Mouse (Mus musculus) mature B cell (primary cell): Measurements from ENCODE around the gene Zfp341.

Experiments
- in situ Hi-C: fragments of 300-500 bp; cut with MboI; formaldehyde crosslinking; loops from 2 replicates; pipeline ENCODE4 v1.14.3; 2019

Zfp341 gene

DNA sequence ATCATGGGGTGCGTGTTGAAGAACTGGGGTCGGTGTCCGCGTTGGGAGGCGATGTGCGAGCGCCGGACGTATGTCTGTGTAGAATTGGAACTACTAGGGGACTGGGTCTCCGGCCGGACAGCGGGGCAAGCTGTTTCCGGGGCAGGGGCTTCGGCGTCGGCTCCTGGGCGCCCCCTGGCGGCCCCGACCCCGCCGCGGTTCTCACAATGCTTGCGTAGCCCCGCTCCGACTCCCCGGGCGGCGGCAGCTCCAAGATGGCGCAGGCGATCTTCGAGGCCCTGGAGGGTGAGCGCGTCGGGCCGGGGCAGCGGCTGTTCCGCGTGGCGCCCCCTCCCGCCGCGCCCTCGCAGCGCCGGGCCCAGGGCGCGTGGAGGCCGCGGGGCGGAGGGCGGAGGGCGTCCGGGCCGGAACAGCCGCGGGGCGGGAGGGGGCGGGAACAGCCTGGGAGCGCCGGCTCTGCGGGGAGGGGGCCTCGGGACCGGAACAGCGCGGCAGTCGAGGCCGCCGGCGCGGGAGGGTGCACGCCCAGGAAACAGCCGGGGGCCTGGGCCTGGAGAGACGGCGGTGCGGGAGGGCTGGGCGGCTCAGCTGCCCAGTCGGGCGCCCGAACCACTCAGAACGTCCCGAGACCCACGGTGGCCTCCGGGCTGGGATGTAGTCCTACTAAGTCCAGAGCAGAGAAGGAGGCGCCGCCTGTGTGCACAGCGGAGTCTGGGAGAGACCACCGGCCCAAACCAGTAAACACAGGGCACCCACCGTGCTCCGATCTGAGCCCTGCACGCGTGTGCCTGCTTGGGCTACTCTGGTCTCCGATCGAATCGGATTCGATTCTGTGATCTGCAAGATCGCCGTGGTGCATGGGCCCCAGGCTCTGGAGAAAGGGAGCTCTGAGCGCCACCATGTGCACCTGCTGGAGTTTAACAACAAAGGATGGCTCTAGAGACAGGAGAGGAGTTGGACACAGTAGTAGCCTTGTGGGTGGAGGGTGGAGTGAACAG, at the start of gene Zfp341, which contains the start of gene 4930519P11Rik:
Gene Zfp341, plus strand, starts transcription at position 180 of the 998 bp plus-strand sequence.
Gene 4930519P11Rik, minus strand, starts transcription at position 320 of the 998 bp plus-strand sequence.
- in situ Hi-C loops = no loop called here

DNA sequence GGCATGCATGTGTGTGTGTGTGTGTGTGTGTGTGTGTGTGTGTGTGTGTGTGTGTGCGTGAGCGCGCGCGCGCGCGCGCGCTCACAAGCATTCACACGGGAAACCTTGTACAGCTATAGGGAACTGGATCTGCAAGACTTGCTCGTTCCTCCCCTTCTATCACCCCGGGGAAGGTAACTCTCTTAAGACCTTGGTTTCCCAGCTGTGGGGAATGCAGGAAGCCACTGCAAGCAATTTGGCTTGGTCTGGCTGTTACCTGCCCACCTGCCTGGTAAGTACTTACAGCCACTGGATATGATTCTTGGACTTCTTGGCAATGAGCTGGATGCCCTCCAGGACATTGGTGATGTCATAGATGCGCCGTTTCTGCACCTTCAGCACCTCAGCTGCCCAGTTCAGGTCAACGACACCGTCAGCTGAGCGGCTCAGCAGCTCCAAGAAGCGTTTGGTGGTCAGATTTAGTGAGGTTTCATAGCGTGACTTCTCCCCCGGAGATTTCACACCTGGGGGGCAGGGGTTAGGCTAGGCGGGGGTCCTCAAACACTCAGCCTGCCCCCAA, 49.4 kb upstream of the Zfp341 start:
- in situ Hi-C loops = no loop called here

DNA sequence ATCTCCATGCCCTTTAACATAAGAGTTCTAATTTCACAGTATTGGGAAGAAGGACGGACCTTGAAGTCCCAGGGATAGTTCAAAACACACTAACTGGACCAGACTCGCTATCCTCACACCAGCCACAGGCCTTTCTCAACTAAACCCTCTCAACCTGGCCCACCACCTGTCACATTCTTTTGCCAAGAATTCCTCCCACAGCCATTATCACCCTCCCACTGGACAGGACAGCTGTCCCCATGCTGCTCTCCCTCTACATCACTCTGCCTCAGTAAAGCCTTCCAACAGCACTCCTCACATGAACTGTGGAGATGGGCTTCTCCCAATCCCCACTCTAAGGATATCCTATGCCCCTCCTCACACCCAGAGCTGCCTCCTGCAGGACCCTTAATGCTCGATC, 47.5 kb upstream of the Zfp341 start:
- in situ Hi-C loops = no loop called here

DNA sequence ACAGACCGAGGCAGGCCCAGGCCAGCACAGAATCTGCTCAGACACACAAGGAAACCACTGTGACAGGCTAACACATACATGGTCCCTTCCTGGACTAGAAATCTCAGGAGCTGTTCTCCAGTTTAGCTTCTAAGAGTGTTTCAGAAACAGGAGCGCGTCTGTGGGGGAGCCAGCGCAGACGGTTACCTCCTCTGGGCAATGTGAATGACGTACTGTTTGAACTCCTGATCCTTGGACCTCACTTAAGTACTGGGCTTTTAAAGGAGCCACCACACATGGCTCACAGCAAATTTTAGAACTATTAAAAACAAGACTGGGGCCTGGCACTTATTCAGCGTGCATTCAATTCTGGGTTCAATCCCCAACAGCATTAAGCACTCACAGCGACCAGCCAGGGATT, 46.5 kb upstream of the Zfp341 start:
- in situ Hi-C loops = no loop called here

DNA sequence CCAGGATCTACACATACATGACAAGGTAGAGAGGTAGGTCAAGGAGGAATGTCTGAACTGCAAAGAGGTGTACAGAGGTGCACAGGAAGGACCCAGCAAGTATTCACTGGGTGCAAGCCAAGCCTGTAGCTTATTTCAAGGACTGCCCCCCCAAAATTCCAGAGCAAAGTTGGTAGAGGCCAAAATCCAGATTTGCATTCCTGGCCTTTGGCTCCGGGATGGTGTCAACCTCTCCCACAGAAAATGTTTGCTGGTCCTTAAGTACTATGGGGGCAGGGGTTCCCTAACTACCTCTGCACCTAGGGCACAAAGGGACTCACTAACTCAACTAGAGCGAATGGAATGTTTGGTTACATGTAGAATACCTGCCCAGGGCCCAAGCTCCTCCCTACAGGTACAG, 45.3 kb upstream of the Zfp341 start:
- in situ Hi-C loops = no loop called here

DNA sequence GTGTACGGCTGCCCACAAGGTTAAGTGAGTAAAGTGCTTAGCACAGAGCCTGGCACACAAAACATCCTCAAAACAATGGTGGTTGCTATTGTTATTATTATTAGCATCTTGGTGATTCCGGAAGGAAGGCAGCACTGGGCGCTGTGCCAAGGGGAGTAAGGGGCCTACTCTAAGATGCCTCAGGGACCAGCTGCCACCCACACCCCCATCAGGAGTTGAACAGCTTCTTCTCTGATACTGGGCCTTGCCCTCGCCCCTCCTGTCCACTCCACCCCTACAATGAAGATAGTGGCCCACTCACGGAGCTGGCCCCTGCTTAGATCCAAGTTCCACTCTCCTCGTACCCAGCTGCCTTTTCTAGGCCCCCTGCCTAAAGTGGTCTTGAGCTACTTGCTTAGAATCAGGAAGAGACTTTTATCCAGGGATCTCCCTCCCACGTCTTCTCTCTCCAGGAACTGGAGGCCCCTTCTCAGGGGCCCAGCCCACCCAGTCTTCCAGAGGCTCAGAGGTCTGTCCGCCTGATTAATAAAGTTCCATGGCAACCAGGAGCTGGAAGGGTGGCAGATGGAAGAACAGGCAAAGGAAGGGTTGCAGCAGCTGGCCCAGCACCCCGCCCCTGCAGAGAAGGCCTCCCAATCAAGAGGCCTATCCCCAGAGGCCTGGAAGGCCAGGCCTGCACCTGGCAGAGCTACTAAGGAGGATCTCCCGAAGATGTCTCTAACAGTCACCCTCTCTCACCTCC, 44.6 kb upstream of the Zfp341 start:
- in situ Hi-C loops = no loop called here

DNA sequence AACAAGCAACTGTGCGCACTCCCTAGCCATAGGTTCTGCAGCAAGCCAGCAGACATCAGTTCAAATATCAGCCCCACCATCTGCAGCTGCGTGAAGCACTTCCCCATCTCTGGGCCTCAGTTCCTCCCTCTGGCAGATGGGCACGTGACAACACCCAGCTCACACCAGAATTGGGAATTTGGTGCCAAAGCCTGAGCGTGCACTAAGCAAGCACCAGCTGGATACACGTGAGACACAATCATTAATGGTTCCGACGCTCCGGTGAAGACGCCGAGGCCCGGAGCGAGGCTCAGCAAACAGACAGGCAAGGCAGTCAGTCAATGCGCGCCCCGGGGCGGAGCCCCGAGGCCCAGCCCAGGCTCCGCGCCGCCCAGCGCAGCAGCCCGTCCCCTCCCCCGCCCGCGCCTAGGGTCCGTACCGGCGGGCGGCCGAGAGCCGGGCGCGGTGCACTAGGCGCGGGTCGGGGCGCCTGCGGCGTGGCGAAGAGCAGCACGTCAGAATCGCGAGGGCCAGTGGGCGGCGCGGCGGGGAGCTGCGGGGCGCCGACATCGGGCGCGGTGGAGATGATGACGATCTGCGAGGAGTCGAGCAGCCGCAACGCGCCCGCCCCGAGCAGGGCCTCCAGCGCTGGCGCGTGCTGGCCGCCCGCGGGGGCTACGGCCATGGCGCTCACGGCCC, 43.9 kb upstream of the Zfp341 start:
- in situ Hi-C loops = no loop called here

DNA sequence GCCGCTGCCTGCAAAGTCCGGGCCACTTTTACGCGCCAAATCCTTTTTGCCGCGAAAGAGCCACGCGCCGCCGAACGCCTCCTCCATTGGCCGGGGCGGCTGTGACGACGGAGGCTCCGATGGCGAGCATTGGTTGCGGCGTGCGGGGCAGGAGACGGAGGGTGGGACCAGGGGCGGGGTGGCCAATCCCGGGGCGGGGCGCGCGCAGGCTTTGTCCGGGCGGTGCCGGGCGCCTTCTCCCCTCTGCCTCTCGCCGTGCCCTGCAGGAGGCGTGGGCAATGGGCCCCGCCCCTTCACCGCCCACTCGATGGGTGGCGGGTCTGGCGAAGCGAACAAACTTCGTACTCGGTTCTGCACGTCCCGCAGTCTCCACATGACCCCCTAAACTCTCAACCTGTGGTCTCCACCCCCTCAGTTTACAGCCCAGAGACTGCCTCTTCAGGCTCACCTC, 43.2 kb upstream of the Zfp341 start, which contains the start of gene E2f1:
Gene E2f1, minus strand, starts transcription at position 57 of the 451 bp plus-strand sequence.
- in situ Hi-C loops = no loop called here

DNA sequence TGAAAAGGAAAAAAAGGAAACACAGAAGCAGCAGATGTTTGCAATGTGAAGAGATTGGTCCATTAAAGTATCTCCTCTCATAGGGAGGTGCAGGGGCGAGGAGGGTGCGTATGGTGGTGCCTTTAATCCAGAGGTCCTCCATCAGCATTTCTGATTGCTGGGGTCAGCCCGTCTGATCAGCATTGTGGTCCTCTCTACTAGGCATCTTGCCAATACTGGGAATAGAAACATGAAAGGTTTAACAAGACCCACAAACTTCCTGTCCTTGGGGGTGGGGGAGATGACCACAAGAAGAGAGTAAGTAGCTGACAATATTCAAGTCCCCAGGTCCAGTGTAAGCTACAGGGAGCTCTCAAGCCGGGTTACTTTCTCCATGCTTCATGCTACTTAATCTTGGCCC, 42.4 kb upstream of the Zfp341 start:
- in situ Hi-C loops = no loop called here

DNA sequence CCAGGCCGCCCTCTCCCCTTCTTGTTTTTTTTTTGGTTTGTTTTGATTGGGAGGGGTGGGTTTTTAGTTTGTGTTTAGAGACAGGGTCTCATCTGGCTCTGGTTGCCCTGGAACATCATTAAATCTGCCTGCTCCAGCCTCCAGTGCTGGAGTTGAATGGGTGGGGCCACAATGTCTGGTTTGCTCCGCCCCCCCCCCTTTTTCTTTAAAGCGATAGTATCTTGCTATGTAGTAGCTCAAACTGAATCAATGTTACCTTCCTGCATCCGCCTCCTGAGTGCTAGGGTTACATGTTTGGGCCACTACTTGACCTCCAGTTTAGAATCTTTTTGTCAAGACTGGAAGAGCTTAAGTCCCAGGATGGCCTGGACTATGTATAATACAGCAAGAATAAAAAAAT, 41.8 kb upstream of the Zfp341 start:
- in situ Hi-C loops = no loop called here

DNA sequence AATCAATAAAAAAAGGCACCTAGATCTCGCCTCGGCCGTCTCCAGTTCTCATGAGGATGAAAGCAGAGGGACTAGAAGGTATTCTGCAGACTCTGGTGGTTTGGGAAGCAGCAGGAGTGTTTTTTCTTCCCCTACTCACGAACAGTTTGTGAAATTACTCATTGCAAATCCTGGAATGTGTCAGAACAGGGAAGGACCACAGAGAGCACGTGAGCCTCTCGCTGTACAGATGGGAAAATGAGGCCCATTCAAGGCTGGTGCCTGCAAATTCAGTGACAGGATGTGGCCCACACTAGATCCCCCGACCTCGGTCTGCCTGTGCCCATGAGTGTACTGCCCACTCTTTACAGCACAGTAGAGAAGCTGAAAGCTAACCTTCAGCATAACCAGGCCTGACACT, 41.1 kb upstream of the Zfp341 start:
- in situ Hi-C loops = no loop called here

DNA sequence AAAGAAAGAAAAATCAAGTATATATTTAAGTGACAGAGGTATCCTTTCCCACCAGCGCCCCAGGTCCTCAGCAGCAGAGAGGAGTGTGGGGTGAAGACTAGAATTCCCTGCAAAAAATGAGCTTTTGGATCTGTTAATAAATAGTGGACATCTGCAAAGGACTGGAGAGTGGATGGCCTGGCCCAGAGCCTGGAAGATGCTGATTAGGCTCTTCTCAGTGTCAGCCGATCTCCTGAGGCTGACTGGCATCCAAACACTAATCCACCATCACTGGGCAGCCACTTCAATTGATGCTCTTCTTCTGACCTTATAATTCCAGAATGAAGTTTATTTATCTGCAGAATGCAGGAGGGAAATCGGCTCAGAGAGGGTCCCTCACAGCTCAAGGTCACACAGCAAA, 40.1 kb upstream of the Zfp341 start:
- in situ Hi-C loops = no loop called here

DNA sequence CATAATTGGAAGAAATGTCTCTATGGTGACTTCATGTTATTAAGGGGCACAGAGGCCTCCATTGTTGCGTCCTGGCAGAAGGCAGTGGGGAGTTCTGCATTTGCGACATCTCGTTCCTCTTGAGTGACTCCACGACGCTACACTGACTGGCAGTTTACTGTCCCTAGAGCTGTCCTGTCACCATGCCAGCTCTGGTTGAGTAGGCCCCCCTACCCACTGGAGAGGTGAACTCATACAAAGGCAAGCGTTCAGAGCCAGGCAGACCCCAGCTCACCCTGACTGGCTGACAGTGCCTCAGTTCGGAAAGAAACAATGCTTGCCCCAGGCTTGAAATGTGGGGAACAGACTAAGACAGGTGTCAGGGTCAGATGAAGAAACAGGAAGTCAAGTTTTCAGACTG, 38.8 kb upstream of the Zfp341 start:
- in situ Hi-C loops = no loop called here

DNA sequence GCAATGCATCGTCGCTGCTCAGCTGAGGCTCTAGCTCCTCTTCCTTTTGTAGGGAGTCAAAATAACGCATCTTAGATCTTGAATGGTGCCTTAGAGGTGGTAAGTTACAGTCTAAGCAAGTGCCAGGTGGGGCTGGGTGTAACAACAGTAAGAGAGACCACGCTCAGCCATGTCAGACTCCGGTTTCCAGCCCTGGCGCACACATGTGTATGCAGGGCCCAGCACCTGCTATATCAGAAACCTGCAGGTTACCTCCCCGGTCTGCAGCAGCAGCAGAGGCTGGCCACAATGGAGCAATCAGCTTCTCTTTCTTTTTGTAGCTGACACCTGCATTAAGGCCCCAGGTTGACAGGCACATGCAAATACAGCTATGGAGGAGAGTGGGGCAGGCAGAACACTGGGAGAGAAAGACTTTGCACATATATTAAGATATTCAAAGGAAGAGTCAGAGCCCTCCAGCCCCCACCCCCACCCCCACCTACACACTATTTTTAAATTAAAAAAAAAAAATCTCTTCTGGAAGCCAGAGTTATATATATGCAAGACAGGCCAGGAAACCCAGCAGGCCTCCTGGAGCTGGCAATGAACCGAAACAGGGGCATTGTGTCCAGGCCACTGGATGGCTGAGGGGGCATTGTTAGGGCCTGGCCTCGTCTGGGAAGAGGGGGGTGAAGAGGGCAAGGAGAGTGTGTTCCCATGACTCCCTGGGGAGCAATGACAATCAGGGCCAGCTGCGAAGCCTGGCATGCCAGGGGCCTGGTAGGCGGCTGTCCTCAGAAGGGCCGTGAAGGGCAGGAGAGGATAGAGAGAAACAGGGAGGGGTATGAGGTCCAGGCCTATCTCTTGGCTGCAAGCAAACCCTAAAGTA, 36.0 kb upstream of the Zfp341 start:
- in situ Hi-C loops = no loop called here

DNA sequence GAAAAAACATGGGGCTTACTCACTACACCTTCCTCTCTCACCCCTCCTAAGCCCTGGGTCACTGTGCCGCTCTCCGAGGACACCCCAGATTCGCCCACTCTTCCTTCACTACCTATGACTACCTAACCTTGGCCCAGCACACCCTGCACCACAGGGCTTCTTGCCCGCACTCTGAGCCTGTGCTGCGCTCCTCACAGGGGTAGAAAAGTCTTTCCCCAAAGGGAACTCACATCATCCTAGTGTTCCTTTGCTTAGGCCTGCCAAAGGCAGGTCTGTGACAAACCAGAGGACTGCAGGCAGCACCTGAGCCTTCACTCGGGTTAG, 35.4 kb upstream of the Zfp341 start:
- in situ Hi-C loops = no loop called here

DNA sequence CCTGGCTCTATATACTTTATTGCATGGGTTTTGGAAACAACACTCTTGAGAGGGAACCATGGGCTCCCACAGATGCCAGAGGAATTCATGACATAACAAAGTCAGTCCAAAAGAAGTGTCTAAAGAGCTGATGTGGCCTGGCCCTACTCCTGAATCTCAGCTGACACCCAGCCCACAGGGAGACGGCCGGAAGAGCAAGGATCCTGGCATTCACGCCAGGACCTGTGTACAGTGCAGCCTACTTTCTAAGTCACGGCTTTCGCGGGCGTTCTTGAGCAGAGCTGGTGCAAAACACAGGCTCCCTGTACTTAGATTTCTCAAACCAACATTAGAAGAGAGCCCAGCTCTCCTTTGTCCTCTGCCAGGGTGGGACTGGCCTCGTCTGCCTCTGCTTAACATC, 32.5 kb upstream of the Zfp341 start:
- in situ Hi-C loops = no loop called here

DNA sequence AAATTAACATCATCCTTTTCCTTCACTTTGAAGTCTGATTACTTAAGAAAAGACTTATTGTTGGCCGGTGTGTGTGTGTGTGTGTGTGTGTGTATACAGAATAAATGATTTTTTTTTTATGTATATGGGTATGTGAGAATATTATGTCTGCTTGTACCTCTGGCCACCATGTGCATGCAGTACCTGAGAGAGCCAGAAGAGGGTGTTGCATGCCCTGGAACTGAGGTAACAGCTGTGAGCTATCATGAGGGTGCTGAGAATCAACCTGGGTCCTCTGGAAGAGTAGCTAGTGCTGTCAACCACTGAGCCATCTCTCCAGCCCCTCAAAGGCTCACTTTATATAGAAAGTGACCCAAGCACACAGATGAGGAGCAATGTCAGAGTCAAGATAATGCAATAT, 31.7 kb upstream of the Zfp341 start:
- in situ Hi-C loops = no loop called here

DNA sequence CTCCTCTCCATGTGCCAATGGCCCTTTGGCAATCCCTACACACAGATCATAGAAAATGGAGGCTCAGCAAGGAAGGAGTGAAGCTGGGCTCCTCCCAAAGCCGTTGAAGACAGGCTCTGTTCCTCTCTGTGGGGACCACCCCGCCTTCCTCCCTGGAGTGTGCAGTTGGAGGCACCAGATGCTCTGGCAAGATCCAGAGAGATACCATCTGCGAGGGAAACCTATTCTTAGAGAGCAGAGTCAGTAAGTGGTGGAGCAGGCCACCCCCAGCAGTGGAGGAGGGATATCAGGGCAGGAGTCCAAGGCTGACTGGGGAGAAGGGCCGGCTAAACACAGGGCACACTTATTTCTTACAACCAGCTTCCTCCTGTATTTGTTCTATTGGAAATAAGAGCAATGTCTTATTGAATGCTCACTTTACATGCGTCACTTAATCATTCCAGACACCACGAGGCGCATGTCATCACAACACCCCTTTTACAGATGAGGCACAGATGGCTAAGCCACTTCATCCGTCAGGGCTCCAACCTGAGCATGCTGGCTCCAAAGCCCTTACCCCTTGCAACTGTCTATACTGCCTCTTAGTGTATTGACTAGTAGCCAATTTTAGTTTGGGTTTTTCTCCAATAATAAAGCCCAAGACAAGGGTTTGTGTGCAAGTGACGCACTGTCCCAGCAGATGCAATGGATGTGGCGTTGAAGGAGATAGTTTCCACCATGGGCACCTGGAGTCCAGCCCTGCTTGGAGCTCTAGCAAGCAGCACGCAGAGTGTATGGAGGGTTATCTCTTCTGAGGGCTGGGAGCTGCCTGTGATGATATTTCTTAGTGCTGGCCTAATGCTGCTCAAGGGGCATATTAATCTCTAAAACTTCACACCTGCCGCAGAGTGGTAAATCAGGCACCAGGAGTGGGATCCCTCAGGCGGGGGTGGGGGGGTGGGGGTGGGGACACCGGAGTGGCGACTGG, 28.9 kb upstream of the Zfp341 start:
- in situ Hi-C loops = no loop called here

DNA sequence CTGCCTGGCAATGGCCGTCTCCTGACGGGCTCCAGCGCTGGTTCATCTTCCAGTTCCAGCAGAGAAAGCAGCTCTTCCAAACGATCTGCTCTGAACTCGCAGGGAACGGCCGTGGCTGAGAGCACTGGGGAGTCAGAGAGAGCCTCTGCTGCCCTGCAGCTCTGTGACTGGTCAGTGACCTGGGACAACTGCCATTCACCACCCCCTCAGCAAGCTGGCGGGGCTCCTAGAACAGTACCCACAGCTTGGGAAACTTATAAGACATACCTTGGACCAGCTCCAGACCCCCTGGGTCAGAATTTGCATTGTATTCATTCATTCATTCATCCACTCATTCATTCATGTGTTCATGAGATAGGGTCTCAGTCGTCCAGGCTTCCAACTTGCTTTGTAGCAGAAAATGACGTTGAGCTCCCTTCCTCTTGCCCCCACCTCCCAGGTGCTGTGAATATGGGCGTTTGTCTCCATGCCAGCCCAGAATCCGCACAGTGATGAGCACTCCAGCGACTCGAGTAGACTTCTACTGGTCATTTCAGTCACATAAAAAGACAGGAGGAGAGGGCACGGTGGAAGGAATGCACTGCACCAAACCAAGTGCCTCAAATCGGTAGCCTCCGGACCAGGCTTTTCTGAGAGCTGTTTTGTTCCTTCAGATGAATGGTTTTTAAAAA, 28.0 kb upstream of the Zfp341 start:
- in situ Hi-C loops = no loop called here
